Mouse (Mus musculus): ENCODE data around the gene Sar1a. TPM values are rescaled to one million over a fixed set of nuclear protein-coding genes. Genes with fewer than 3 reads are reported as not detected.

Gene Sar1a
- total RNA-seq, 2 experiments from 2014 or later, result 139 to 141 TPM

DNA sequence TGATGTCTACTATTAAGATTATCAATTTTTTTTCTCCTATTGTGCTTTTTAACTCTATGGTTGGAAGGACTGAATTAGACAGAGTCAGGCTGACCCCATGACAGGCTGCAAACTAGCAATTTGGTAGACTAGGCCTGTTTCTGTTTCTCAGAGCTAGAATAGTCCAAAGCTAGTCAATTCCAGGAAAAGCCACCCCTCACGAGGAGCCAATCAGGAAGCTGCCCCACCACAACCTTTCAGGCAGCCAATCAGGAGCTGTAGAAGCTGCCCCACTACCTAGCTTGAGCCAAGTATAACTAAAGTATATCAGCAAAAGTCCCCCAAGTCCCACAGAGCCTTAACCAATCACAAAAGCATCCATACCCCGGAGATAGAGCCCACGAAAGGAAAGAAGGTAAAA is 4.2 kb upstream of the Sar1a start:
- DNase-seq, result no peak

DNA sequence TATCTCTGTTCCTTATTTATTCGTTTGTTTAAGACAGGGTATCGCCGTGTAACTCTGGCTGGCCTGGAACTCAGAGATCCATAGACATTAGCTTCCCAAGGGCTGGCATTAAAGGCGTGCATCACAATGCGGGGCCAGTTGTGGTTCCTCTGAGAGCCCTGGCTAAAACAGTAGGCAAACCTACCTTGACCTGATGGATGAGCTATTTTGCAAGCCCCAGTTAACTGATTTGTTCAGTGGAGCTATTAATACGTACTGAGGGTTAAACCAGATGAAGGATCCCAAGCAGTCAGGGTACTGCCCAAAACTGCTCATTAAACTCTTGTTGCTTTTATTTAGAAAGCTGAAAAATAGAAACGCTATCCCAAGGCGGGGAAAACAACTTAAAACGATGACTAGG is 554 bp upstream of the Sar1a start:
- no peak for DNase-seq

- no peak for DNase-seq
Measured at GRCm38 (mm10) chr10:61689405-61689804, 9.3 kb downstream of the Sar1a start.

GRCm38 (mm10) chr10:61693563-61693962 is 13.5 kb downstream of the Sar1a start:
- DNase-seq, result no peak

DNA sequence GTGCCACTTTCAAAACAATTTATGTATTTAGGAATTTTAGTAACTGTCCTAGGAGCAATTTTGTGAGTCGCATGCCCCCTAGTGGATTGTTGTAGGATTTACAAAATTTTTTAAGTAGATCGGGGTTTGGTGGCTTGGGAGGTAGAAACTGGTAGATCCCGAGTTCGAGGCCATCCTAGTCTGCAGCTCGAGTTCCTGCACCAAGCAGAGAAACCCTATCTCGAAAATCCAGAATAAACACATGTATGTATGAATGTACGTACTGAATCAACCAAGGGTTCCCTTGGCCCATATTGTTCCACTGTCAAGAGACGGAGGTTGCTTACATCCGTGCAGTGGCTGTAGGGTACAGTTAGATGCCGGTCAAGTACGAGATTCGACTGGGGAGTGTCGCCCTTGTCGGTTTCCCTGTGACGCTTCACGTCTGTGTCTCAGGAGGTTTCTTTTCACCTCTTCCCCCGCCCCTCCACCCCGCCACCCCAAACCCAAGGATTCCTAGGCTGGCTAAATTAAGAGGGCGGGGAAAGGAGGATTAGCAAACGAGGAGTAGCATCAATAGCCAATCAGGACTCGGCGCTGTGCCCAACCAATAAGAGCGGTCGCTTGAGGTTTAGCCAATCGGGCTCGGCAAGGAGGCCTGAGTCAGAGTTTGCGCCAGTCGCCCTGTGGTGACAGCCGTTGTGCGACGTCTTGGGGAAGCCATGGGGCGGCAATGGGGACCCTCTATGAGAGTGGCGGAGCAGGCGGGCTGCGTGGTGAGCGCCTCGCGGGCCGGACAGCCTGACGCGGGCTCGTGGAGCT is 15.0 kb downstream of the Sar1a start, which contains the start of gene Tysnd1:
Gene Tysnd1 (plus strand): TSS at position 645 of the 801 bp plus-strand sequence.
- peak; percentile 97 for DNase-seq

- peak; percentile 31 for DNase-seq
Measured at GRCm38 (mm10) chr10:61695703-61696559, 15.8 kb downstream of the Sar1a start.

GRCm38 (mm10) chr10:61696560-61696823 is 16.4 kb downstream of the Sar1a start:
- no peak for DNase-seq

- no peak for DNase-seq
Measured at GRCm38 (mm10) chr10:61697028-61697427, 16.9 kb downstream of the Sar1a start.

GRCm38 (mm10) chr10:61704663-61705062 is 24.6 kb downstream of the Sar1a start:
- no peak for DNase-seq

GRCm38 (mm10) chr10:61706412-61707375 is 26.6 kb downstream of the Sar1a start:
- no peak for DNase-seq

GRCm38 (mm10) chr10:61713601-61714000 is 33.5 kb downstream of the Sar1a start:
- DNase-seq, result no peak

DNA sequence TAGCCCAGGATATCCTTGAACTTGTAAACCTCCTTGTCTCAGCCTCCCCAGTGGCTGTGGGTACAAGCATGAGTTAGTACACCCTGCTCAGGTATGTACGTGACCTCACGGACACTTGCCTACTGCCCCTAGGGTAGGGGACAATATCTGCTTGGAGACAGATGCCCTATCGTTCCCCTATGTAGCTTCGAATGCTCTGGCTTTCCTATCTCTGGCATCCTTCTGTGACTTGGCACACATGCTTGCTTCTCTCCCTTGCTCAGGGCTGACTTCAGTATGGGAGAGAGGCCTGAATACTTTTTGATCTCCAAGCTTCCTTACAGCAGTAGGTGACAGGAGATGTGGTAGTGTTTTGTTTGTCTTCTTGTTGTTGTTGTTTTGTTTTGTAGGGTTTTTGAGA is 34.0 kb downstream of the Sar1a start:
- DNase-seq, result no peak

GRCm38 (mm10) chr10:61714771-61715461 is 34.8 kb downstream of the Sar1a start, which contains the start of gene Aifm2:
Aifm2 (plus strand) TSS chr10:61715263.
- peak; percentile 58 for DNase-seq

DNA sequence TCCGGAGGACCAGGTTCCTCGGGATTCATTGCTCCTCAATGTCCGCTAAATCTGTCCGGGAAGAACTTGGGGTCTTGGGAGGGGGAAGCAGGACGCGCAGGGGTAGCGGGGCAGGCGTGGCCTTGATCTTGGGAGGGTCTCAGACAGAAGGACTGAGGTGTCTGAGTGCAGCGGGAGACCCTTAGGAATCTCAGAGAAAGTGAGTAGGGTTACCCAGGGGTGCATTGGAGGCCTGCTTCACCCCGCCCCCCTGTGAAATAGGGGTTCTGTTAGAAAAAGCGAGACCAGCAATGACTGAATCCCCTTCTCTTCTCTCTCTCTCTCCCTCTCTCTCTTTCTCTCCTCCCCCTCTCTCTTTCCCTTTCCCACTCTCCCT is 35.4 kb downstream of the Sar1a start:
- DNase-seq, result no peak

GRCm38 (mm10) chr10:61715996-61716864 is 36.1 kb downstream of the Sar1a start:
- DNase-seq, result no peak

GRCm38 (mm10) chr10:61717406-61718296 is 37.6 kb downstream of the Sar1a start:
- DNase-seq, result no peak

GRCm38 (mm10) chr10:61720331-61720730 is 40.2 kb downstream of the Sar1a start:
- DNase-seq, result no peak

- no peak for DNase-seq
Measured at GRCm38 (mm10) chr10:61722215-61722614, 42.1 kb downstream of the Sar1a start.

GRCm38 (mm10) chr10:61723271-61723670 is 43.2 kb downstream of the Sar1a start:
- no peak for DNase-seq

GRCm38 (mm10) chr10:61729181-61729580 is 49.1 kb downstream of the Sar1a start:
- DNase-seq, result no peak

Data from gastrocnemius, postnatal 10 days (tissue).